Mouse (Mus musculus): ENCODE data around the gene Thsd4.
"Not testable (repeated sequence)": the region's sequence is repeated elsewhere in the genome, so short reads cannot be mapped to it uniquely, and the experiment has no call there.

Thsd4 gene

DNA sequence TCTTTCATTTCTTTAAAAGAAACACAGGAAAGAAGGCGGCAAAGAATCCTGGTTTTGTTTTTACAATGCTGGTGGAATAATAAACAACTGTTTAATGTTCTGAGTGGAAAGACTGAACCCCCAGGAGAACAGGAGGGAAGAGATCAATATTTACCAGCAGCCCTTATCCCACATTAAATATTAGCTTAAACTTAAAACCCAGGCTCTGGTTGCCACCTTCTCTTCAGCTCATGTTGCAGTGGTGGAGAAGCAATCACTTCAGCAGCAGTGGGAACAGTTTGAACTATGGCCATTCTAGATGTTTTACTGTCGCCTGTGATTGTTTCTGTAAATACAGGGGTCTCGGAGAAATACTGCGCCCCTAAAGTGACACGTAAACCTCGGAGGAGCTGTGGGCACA, 341.7 kb downstream of the Thsd4 start:
- no peak for ATAC-seq (ENCODE audit: insufficient number of reproducible peaks, low FRiP score, low TSS enrichment)

DNA sequence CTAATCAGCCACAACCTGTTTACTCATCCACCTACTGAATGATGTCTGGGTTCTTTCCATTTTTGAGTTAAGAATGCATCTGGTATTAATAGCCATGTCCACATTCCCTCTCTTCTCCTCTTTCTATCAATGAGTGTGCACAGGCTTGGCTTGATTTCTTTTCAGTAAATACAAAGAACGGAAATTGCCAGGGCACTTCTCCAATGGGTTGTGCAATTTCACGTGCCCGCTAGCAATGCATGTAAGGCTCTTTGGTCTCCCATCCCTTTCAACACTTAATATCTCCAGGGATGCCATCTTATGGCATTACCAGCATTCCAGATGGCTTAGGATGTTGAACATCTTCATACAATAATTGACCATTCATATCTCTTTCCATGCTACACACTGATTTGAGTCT, 345.5 kb downstream of the Thsd4 start:
- ATAC-seq (ENCODE audit: insufficient number of reproducible peaks, low FRiP score, low TSS enrichment), result no peak

DNA sequence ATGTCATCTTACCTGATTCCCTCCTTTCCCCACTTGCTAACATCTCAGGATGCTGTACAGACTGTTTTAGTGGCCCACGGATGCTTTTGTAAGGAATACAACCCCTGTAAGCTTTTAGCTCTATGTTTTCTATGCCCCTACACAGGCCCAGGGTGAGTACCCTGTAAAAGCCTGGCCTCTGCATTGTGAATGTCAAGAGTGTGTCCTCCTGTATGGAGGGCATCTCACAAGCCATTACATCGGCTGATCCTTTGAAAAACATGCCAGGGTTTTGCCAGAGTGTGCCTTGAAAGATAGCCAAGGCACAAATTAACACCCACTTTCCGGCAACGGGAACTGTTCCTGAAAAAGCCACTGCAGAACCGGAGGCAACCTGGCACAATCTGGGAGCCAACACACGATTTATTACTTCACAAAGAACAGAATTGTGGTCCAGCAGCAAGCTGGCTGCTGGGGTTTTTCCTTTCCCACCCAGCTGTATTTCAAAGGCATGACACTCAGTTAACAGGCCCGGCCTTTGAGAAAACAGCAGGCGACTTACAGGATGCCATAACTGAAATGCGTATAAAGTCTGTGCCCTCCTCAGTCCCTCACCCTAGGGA, 349.3 kb downstream of the Thsd4 start:
- ATAC-seq (ENCODE audit: insufficient number of reproducible peaks, low FRiP score, low TSS enrichment), result not testable (repeated sequence)

DNA sequence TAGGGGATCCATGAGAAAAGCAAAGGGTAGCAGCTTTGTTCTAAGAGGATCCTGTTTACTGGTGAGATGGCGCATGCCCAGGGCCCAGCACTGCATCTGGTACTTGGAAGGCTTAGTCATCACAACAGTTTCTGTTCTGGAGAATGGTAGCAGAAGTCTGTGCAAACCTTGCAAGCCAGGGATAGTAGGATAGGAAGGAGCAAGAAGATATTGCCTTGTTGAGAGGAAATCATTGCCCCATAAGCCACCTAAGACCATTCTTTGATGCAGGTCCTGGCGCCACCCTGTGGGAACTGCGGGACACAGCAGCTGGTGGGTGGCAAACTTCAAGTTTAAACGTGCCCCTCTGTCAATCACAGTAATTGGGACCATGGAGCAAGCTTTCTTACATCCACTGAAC, 354.9 kb downstream of the Thsd4 start:
- ATAC-seq (ENCODE audit: insufficient number of reproducible peaks, low FRiP score, low TSS enrichment), result no peak

DNA sequence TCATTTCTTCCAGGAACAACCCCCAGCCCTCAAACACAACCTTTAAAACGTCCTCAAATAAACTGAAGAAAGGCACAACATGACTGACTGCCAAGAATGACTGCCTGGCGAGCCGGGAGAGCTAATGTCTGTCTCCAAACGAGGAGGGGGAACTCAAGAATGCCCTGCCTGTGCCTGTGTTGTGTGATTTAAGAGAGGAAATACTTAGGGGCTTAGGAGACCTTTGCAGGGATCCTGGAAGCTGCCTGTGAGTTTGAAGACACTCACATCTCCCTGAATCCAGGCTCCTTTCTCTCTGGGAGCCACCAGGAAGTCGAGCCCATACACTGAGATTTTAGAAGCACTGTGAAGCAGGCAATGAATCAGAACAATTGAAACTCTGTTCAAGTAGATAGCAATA, 361.0 kb downstream of the Thsd4 start:
- ATAC-seq (ENCODE audit: insufficient number of reproducible peaks, low FRiP score, low TSS enrichment), result no peak

DNA sequence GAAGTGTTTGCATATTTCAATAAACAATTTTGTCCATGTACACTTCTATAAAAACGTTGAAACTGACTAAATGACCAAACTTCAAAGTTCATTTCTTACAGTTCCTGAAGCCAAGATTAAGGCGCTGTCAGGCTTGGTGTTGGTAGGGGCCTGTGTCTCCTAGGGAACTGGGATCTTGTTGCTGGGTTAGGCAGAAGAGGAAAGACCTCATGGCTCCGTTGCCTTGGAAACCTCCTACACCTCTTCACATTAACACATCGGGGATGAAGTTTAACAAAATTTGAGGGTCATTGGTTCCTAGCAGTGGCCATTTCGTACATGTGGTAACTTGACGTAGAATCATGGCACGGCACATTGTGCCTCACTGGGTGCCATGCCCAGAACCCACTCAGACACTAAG, 361.7 kb downstream of the Thsd4 start:
- ATAC-seq (ENCODE audit: insufficient number of reproducible peaks, low FRiP score, low TSS enrichment), result no peak

DNA sequence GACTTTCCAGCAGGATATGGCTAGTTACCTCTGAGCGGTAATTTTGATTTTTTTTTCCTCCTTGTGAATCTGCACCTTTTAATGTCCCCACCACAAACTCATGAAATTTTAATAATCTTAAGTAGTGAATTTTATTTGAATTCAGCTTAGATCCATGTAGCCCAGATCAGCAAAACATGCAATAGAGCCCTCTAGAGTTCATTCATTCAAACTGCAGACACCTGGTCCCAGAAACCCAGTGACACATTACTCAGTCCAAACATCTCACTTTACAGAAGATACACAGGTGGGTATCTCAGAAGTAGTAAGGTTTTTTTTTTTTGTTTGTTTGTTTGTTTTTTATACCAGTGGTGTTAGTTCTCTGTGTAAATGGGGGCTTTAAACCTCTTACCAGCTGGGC, 368.9 kb downstream of the Thsd4 start:
- ATAC-seq (ENCODE audit: insufficient number of reproducible peaks, low FRiP score, low TSS enrichment), result no peak

DNA sequence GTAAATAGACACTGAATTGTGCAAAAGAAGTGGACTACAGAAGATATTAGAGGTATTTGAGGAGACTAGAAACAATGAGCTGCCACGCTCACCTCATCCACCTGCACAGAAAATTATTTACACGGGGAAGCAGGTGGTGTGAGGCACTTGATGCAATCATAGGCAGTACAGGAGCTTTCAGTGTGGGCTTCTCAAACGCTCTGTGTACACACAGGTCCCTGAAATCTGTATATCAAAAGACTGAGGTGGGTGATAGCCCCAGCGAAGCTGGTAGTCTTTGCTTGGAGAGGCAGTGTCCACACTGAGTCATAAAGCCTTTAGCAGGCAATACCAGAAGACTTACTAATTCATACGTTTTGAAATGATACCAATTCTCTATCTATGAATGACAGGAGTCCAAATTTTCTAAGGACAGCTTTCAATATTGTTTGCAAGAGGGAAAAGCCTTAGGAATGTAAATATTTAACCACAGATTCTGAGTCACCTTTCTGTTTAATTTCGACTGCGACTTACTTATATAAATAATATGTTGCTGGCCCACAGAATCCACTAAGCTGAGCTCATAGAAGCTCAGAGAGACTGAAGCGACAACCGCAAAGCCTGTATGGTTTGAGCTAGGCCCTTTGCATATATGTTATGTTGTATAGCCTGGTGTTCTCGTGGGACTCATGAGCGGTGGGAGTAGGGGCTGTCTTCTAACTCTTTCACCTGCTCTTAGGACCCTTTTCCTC, 369.8 kb downstream of the Thsd4 start:
- no peak for ATAC-seq (ENCODE audit: insufficient number of reproducible peaks, low FRiP score, low TSS enrichment)

DNA sequence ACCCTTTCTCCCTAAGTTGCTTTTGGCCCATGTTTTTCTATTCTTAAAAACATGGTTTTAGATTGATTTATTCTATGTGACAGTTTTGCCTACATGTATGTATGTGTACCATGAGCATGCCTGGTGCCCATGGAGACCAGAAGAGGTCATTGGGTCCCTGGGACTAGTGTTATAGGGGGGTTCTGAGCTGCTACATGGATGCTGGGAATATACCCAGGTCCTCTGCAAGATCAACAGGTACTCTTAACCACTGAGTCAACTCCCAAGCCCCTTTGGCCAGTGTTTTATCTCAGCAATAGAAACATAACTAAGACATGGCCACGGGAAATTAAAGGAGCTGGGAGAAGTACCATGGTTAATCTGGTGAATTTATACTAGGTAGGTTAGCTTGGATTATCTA, 371.3 kb downstream of the Thsd4 start:
- ATAC-seq (ENCODE audit: insufficient number of reproducible peaks, low FRiP score, low TSS enrichment), result no peak

DNA sequence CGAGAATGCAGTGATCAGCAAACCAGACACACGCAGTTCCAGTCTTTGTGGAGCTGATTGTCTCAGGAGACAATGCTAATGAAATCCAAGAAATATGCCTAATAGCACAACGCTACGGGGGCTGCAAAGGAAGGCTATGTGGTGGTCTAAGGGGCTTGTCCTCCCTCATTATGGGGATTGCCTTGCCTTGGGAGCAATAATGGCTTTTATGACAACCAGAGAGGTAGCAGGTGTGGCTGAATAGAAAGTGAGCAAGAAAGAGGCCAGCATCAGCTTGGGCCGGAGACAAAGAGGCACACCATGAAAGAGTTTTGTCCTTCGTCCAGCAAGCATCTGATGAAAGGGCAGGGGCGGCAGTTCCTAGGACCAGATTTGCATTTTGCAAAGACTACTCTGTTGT, 372.9 kb downstream of the Thsd4 start:
- no peak for ATAC-seq (ENCODE audit: insufficient number of reproducible peaks, low FRiP score, low TSS enrichment)

DNA sequence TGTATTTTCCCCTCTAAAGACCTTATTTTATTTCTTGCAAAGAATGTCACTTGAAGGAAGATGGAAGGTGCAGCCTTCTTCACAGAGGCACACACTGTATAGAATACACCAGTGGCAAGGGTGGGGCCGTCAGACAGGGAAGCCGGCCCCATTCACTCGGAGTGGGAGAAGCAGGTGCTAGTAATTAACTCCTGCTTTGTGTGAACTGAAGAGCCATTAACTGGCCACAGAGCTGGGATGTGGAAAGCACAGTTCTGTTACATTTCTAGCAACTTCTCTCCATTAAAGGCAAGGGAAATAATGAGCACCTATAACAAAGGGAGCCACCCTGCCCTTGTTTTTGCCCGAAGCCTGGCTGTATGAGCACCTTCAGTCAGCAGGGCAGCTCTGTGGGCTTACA, 374.4 kb downstream of the Thsd4 start:
- no peak for ATAC-seq (ENCODE audit: insufficient number of reproducible peaks, low FRiP score, low TSS enrichment)

DNA sequence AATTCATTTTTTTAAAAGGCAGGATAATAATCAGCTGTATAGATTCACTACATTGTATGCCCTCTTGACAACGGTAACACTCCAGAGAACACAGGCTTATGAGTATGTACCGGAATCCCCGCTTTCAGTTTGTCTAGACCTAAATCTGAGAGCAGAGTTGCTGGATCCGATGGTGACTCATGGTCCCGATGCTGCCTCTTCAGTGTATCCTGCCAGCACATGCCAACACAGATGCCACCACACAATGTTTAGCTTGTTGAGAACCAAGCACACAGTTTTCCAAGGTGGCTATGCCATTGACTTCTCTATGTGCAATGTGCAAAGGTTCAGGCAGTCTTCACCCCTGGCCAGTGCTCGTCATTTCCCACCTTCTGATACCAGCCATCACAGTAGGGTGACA, 378.0 kb downstream of the Thsd4 start:
- no peak for ATAC-seq (ENCODE audit: insufficient number of reproducible peaks, low FRiP score, low TSS enrichment)

DNA sequence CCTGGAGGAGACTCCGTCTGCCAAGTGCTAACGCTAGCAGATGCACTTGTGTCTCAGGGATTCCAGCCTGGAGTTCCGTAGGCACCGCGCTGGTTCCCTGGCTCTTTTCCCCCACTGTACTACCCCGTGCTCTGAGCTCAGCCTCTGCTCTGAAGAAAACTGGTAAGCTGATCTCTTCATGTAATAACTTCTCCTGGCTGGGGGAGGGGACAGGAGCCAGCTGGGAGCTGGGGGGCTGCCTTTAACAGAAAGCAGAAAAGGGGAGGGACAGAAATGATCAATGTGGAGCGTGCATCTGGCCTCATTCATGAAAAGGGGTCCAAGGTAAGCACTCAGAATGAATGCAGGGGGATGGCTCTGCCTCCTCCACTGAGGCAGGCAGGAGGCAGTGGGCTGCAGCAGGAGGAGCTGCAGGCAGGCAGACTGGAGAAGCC, 380.7 kb downstream of the Thsd4 start:
- no peak for ATAC-seq (ENCODE audit: insufficient number of reproducible peaks, low FRiP score, low TSS enrichment)

DNA sequence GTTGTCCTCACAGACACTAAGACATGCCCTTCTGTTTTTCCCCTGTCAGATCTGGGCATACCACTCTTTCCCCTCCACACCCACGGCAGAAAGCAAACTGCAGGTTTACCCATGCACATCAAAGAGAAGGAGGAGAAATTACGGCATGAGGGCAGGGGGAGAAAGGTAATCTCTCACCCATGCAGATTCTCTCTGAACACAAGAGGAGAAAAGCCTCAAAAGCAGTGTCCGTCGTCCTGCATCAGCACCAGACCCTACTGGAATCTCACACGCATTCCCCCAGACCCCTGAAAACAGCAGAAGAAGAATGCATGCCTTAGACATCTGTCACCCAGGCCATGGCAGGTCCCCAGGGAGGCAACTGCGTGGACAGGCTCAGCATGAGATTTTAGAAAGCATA, 381.4 kb downstream of the Thsd4 start:
- ATAC-seq (ENCODE audit: insufficient number of reproducible peaks, low FRiP score, low TSS enrichment), result no peak

DNA sequence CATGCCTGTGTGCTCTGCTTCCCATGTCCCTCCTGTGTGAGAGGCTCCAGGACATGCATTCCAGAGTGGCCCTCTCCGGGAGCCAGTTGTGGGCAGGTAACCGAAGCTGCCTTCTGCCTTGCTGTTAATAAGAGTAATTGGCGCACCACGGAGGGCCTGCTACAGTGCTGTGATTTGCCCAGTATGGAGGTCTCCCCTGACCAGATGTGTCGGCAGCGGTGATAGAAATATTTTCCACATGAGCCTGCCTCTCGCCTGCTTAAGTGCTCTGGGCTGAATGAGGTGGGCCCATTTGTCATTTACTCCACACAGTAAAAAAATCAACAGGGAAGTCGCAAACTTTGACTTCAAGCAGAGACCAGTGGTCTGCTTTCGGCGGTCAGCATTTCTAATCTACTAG, 382.4 kb downstream of the Thsd4 start:
- ATAC-seq (ENCODE audit: insufficient number of reproducible peaks, low FRiP score, low TSS enrichment), result no peak

DNA sequence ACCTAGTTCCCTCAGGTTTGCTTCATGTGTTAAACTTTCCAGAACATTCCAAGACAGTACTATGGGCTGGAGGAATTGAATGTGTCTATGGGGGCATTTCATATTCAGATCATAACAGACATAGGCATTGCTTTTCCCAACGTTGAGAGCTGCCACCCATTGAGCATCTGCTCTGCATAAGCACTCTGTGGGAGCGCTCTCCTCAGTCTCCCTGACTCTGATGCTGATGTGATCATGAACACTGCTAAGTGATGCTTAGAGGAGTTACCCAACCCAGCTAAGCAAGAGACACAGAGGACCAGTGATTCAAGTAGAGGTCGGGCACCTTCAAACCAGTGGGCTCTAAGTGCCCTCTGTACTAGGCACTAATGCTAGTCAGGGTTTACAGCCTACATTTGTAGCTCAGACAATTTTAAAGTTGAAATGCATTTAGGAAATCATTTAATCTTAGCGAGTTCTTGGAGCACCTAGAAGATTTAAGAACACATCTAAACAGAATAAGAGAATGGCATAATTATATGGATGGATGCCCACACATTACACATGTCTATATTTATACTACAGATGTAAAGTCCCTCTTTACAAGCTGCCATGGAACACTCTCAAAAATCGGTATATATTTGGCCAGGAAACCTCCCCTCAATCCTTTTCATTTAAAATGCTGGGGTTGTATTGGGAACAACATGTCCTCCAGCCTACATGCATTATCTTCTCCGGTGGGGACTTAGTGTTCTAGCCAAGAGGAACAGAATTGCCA, 392.4 kb downstream of the Thsd4 start:
- no peak for ATAC-seq (ENCODE audit: insufficient number of reproducible peaks, low FRiP score, low TSS enrichment)

DNA sequence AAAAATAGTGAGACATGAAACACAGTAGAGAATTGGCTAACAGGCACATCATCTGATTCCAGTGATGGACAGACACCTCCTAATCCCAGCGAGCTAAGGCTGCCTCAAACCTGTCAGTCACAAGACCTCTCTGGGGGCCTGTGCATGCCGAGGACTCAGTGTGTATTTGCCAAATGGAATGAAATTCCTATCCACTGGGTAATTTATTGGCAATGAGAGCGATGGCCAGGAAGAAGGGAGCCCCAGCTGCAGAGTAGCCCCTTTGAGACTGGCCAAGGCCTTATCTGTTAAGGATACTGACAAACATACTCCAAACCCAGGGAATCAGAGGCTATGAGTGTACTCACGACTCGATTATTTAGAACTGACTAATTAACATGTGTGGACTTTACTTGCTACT, 394.9 kb downstream of the Thsd4 start:
- no peak for ATAC-seq (ENCODE audit: insufficient number of reproducible peaks, low FRiP score, low TSS enrichment)

DNA sequence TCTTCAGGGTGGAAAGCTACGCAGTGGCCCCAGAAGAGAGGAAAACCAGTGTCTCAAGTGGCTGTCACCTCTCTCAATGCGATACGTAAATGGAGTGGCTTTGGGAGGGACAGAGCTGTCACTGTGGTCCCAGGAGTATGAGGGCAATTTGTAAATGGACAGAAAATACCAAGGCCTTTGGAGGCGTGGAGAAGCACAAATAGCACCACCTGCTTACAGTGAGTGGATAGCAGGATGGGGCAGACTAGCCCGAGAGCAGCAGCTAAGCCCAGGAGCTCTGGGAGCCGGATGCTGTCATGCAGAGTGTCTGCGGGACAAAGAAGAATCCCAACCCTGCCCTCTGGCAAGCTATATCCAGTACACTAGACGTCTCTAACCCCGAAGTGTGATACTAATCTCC, 397.7 kb downstream of the Thsd4 start:
- ATAC-seq (ENCODE audit: insufficient number of reproducible peaks, low FRiP score, low TSS enrichment), result no peak

DNA sequence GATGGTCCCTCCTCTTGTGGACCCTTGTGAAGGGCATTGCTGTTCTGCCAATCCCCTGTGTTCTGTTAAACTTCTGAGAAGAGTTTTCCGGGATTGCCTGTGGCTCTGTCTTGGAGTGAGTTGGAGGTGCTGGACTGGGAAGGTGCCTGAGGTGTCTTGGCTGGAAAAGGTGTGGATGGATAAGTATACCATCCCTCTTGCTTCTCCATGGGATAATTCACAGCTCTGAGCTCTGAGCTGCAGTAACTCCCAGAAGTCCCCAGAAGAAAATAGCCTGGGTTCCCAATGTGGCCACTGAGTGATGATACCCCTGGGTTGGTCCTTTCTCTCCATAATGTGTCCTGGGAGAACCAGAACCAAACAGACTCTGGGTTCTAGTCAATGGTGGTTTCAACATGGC, 398.8 kb downstream of the Thsd4 start:
- ATAC-seq (ENCODE audit: insufficient number of reproducible peaks, low FRiP score, low TSS enrichment), result no peak

DNA sequence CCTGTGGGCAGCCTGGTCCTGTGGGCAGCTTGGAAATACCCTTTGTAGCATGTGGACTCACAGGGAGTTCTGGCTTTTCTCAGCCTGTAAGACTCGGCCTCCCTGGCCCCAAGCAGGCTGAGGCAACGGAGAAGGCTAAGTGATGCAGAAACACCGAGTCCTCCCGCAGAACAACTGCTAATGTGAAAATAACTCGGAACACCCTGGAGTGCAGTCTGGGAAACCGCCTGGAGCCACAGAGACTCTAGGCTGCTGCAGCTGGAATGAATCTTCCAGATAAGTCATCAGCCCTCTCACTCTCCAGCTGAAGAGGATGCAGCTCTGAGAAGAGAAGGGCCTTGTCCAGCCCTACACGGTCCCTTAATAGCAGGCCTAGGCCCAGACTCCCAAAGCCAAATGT, 402.0 kb downstream of the Thsd4 start:
- ATAC-seq (ENCODE audit: insufficient number of reproducible peaks, low FRiP score, low TSS enrichment), result no peak

DNA sequence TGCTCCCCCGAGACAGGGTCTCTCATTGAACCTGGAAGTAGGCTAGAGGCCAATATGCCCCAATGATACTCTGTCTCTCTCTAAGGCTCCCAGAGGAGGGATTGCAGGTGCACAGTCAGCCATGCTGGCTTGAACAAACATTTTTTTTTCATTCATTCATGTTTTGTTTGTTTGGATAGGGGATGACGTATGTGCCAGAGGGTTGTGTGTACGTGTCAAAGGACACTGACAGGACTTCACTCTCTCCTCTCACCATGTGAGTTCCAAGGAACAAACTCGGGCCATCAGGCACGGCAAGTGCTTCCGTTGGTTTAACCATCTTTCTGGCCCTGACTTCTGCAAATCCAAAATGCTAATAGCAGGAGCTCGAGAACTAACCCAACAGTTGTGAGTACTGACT, 404.0 kb downstream of the Thsd4 start:
- no peak for ATAC-seq (ENCODE audit: insufficient number of reproducible peaks, low FRiP score, low TSS enrichment)
